28 mouse cellular contexts compared by ENCODE assay signal in genomic region chr5:121867963-121868362, GRCm38 (mm10). TPM values are rescaled to one million over a fixed set of nuclear protein-coding genes. Genes with fewer than 3 reads are reported as not detected.
A peak's percentile ranks its signal among the peaks of the same experiment; 100 is the strongest.
DNase-seq lines count a peak whose midpoint lies in the region; ATAC-seq and TF ChIP-seq lines count a peak whose summit lies in the region.
"Had no signal": no experiment of that assay in that cellular context is flagged by ENCODE, and none has a peak within 500 bp of the region (broad histone marks: within the 10 kb centered on the region; RNA-seq: fewer than 3 reads in every experiment).

No protein-coding gene starts in this region.

- TF ChIP-seq CTCF in stomach, postnatal 0 days (IDR thresholded peaks at IDR 0.05; ENCODE audit: low read depth), result no peak
- TF ChIP-seq CTCF in kidney, adult 2 months (conservative IDR thresholded peaks at IDR 0.05; ENCODE audit: insufficient read depth, insufficient read length, low read depth, low read length), result no peak

- peak; percentile 58; the same call in 1 of the 2 replicates for ATAC-seq in stomach, postnatal 0 days (ENCODE audit: low FRiP score, low TSS enrichment)
- no peak for ATAC-seq in forebrain, embryonic 12.5 days (ENCODE audit: low FRiP score)
- ATAC-seq: activated CD4-positive, CD25-positive, alpha-beta regulatory T cell, adult 4 months; forebrain, embryonic 14.5 days; hindbrain, embryonic 16.5 days had no signal

- no peak overlapping the region for H3K4me2 ChIP-seq in stomach, postnatal 0 days (replicated peaks; ENCODE audit: low read depth)
- no peak overlapping the region for H3K4me2 ChIP-seq in forebrain, embryonic 12.5 days
- H3K4me2 ChIP-seq: heart, embryonic 15.5 days; limb, embryonic 13.5 days; liver, embryonic 11.5 days; midbrain, embryonic 12.5 days had no signal

- H3K9ac ChIP-seq in stomach, postnatal 0 days (ENCODE audit: low read length), result no peak overlapping the region
- no peak overlapping the region for H3K9ac ChIP-seq in forebrain, embryonic 12.5 days
- H3K9ac ChIP-seq: heart, embryonic 15.5 days; limb, embryonic 13.5 days; midbrain, embryonic 12.5 days had no signal

- peak; percentile 95 for DNase-seq in heart, adult 11 months
- no peak for DNase-seq in heart, adult 8-10 months (ENCODE audit: low spot score)
- DNase-seq in urinary bladder, postnatal 14 days (ENCODE audit: low spot score), result peak; percentile 45
- DNase-seq in urinary bladder, postnatal 10 days (ENCODE audit: low spot score), result no peak
- DNase-seq in R1 (ENCODE audit: low read depth, low spot score), result peak; percentile 76
- DNase-seq in stomach, postnatal 0 days (ENCODE audit: low spot score), result peak; percentile 77
- no peak for DNase-seq in kidney, adult 2 months
- DNase-seq: adrenal gland, postnatal 10 days; cerebellum, adult 11 months; cerebellum, adult 9-10 months; kidney, adult 18-20 months; lung, postnatal 14 days; retina, postnatal 1 day; right cerebral cortex, postnatal 14 days; thymus, adult 2 months; thymus, postnatal 36 days had no signal

- no peaks in the 10 kb centered on the region for H3K36me3 ChIP-seq in stomach, postnatal 0 days (ENCODE audit: control insufficient read depth, insufficient read depth, low read length)
- H3K36me3 ChIP-seq in kidney, adult 2 months (ENCODE audit: control insufficient read depth, insufficient read depth, low read length), result no peaks in the 10 kb centered on the region
- 0 out of 2 replicates have a peak, but pooled peaks cover 7% of the 10 kb centered on the region for H3K36me3 ChIP-seq in forebrain, embryonic 12.5 days (replicated peaks)
- H3K36me3 ChIP-seq: heart, embryonic 15.5 days; limb, embryonic 13.5 days had no signal

- no peak overlapping the region for H3K4me3 ChIP-seq in stomach, postnatal 0 days (ENCODE audit: low read depth, low read length)
- H3K4me3 ChIP-seq in kidney, adult 2 months (ENCODE audit: insufficient read depth, low read depth, low read length), result no peak overlapping the region
- H3K4me3 ChIP-seq in forebrain, embryonic 12.5 days (replicated peaks), result no peak overlapping the region
- H3K4me3 ChIP-seq: heart, embryonic 10.5 days; heart, embryonic 15.5 days; layer of hippocampus, adult 2 months; left cerebral cortex, adult 2 months; limb, embryonic 13.5 days; megakaryocyte, embryonic 14.5 days; midbrain, embryonic 12.5 days had no signal

- WGBS in stomach, postnatal 0 days, result 52% methylated on average over 5 of the region's 5 CpGs
- WGBS in kidney, adult 2 months, result 63% methylated on average over 5 of the region's 5 CpGs
- WGBS in forebrain, embryonic 12.5 days, result 67% methylated on average over 5 of the region's 5 CpGs

- TF ChIP-seq EP300 in stomach, postnatal 0 days (optimal IDR thresholded peaks at IDR 0.05), result no peak

- no peaks in the 10 kb centered on the region for H3K27me3 ChIP-seq in stomach, postnatal 0 days (ENCODE audit: control insufficient read depth, insufficient read depth, low read length)
- H3K27me3 ChIP-seq in kidney, adult 2 months (replicated peaks; ENCODE audit: control insufficient read depth, insufficient read depth, low read length), result no peaks in the 10 kb centered on the region
- no peaks in the 10 kb centered on the region for H3K27me3 ChIP-seq in forebrain, embryonic 12.5 days
- H3K27me3 ChIP-seq: heart, embryonic 15.5 days; limb, embryonic 13.5 days; midbrain, embryonic 12.5 days had no signal

- no peak for TF ChIP-seq POLR2A in kidney, adult 2 months (IDR thresholded peaks at IDR 0.05; ENCODE audit: low read depth, low read length)

- no peak overlapping the region for H3K27ac ChIP-seq in stomach, postnatal 0 days (replicated peaks)
- H3K27ac ChIP-seq in kidney, adult 2 months (ENCODE audit: insufficient read depth, low read depth, low read length), result no peak overlapping the region
- H3K27ac ChIP-seq in forebrain, embryonic 12.5 days, result no peak overlapping the region
- H3K27ac ChIP-seq: heart, embryonic 10.5 days; heart, embryonic 15.5 days; layer of hippocampus, adult 2 months; left cerebral cortex, adult 2 months; limb, embryonic 13.5 days; midbrain, embryonic 12.5 days had no signal

- H3K4me1 ChIP-seq in stomach, postnatal 0 days (replicated peaks; ENCODE audit: control insufficient read depth, insufficient read depth), result no peaks in the 10 kb centered on the region
- no peaks in the 10 kb centered on the region for H3K4me1 ChIP-seq in kidney, adult 2 months (ENCODE audit: control insufficient read depth, insufficient read depth, low read length)
- 0 out of 2 replicates have a peak, but pooled peaks cover 6% of the 10 kb centered on the region for H3K4me1 ChIP-seq in forebrain, embryonic 12.5 days
- H3K4me1 ChIP-seq: heart, embryonic 15.5 days; limb, embryonic 13.5 days had no signal

- H3K9me3 ChIP-seq in stomach, postnatal 0 days (ENCODE audit: control insufficient read depth, low read length), result no peaks in the 10 kb centered on the region
- no peaks in the 10 kb centered on the region for H3K9me3 ChIP-seq in forebrain, embryonic 12.5 days
- H3K9me3 ChIP-seq: heart, embryonic 10.5 days; heart, embryonic 15.5 days; limb, embryonic 13.5 days; megakaryocyte, embryonic 14.5 days; midbrain, embryonic 12.5 days had no signal

RNA-seq across cellular contexts. Expression of gene Pheta1, which starts 19.2 kb away (rescaled TPM):
- 10 to 100 TPM in 1 of 4 experiments, 1 to 10 TPM in 3; 8.6 to 10.1 (median 9.1) TPM for total RNA-seq in heart, adult 8-10 months (2022)
- polyA plus RNA-seq in stomach, postnatal 0 days (2015; fragmentation: Nextera tagmentation; extraction: Ambion mirVana), result 24.3 and 26.7 TPM in 2 replicates
- polyA plus RNA-seq in kidney, adult 2 months (2012; rRNA removed), result 19.1 and 23.4 TPM in 2 replicates
- 44.6 and 48.1 TPM in 2 replicates for polyA plus RNA-seq in forebrain, embryonic 12.5 days (2016; fragmentation: Nextera tagmentation; extraction: Ambion mirVana)

RNA-seq across cellular contexts. Expression of gene Sh2b3, which starts 30.5 kb away (rescaled TPM):
- 10 to 100 TPM; 19.2 to 23.0 (median 22.3) TPM for total RNA-seq in heart, adult 8-10 months (2022)
- 7.9 and 8.6 TPM in 2 replicates for polyA plus RNA-seq in stomach, postnatal 0 days (2015; fragmentation: Nextera tagmentation; extraction: Ambion mirVana)
- polyA plus RNA-seq in kidney, adult 2 months (2012; rRNA removed), result 19.7 and 20.8 TPM in 2 replicates
- polyA plus RNA-seq in forebrain, embryonic 12.5 days (2016; fragmentation: Nextera tagmentation; extraction: Ambion mirVana), result 7.1 and 7.4 TPM in 2 replicates

Comparison
In these comparisons a context has a peak if more than half of its experiments do, and no peak if none do; other contexts are left out.
1. DNase-seq: peak in heart, adult 11 months (single experiment), urinary bladder, postnatal 14 days (single experiment), R1 (single experiment) and stomach, postnatal 0 days (single experiment); none in heart, adult 8-10 months (single experiment), urinary bladder, postnatal 10 days (single experiment) and kidney, adult 2 months (single experiment).